Mouse (Mus musculus) heart, embryonic 12.5 days (tissue): ENCODE measurements around the gene Rgs9bp. TPM values are rescaled to one million over a fixed set of nuclear protein-coding genes. Genes with fewer than 3 reads are reported as not detected.
"Not testable (repeated sequence)": the region's sequence is repeated elsewhere in the genome, so short reads cannot be mapped to it uniquely, and the experiment has no call there.

Source experiments
- ATAC-seq: fragments of 200-750 bp; cut with Nextera tagmentation; 2 replicates; pipeline ENCODE4 v1.8.0; 2017; ENCODE audit warnings: moderate TSS enrichment, moderate library complexity; ENCODE audit not compliant: insufficient number of reproducible peaks, low FRiP score
- H3K27ac ChIP-seq: fragments of 300-500 bp; sonication (generic); 2 replicates; pipeline ENCODE4 v1.5.1; 2016; ENCODE audit warnings: mild to moderate bottlenecking, moderate library complexity; ENCODE audit not compliant: poor library complexity, severe bottlenecking
- H3K27me3 ChIP-seq: fragments of 300-500 bp; sonication (generic); replicated peaks from 2 replicates; pipeline ENCODE4 v1.6.1; 2016; ENCODE audit warnings: mild to moderate bottlenecking, moderate library complexity
- H3K36me3 ChIP-seq: fragments of 300-500 bp; sonication (generic); 2 replicates; pipeline ENCODE4 v1.6.1; 2016; ENCODE audit warnings: mild to moderate bottlenecking, moderate library complexity
- H3K4me1 ChIP-seq: fragments of 300-500 bp; sonication (generic); replicated peaks from 2 replicates; pipeline ENCODE4 v1.6.1; 2016; ENCODE audit warnings: mild to moderate bottlenecking
- H3K4me2 ChIP-seq: fragments of 300-500 bp; sonication (generic); 2 replicates; pipeline ENCODE4 v1.6.1; 2016; ENCODE audit warnings: mild to moderate bottlenecking, moderate library complexity
- H3K4me3 ChIP-seq: fragments of 300-500 bp; sonication (generic); 2 replicates; pipeline ENCODE4 v1.5.1; 2016; ENCODE audit warnings: mild to moderate bottlenecking
- H3K9ac ChIP-seq: fragments of 300-500 bp; sonication (generic); 2 replicates; pipeline ENCODE4 v1.6.1; 2016; ENCODE audit warnings: mild to moderate bottlenecking, moderate library complexity
- H3K9me3 ChIP-seq: fragments of 300-500 bp; sonication (generic); replicated peaks from 2 replicates; pipeline ENCODE4 v1.6.1; 2016; ENCODE audit warnings: mild to moderate bottlenecking, moderate library complexity
- WGBS: fragments of 180-500 bp; shearing (Covaris S2); methylation state at CpG from one replicate; pipeline ENCODE4 v1.1.7; 2016; 5-methylcytosine and 5-hydroxymethylcytosine counted together
- polyA plus RNA-seq: library from polyadenylated mRNA; unstranded; fragments of >200 nt; fragmentation: Nextera tagmentation; extraction: Ambion mirVana; gene quantifications from 2 replicates; pipeline ENCODE4 v1.2.1, GENCODE M21; 2016

The Rgs9bp gene
- polyA plus RNA-seq, 1 experiment from 2014 or later: 0.82 TPM

- Histone ChIP-seq H3K4me2 (peak overlapping the region; percentile 100), H3K27me3 (peaks cover 26% of the 10 kb centered on the region), H3K27ac (no peak overlapping the region), H3K9ac (no peak overlapping the region), H3K9me3 (no peaks in the 10 kb centered on the region), H3K4me3 (peak overlapping the region; percentile 88; the same call in 1 of the 2 replicates), H3K4me1 (peaks cover 29% of the 10 kb centered on the region), H3K36me3 (no peaks in the 10 kb centered on the region)
- no peak for ATAC-seq
- 7% methylated on average over 11 of the region's 11 CpGs for WGBS
Measured at GRCm38 (mm10) chr7:35583476-35584025, 1.8 kb downstream of the Rgs9bp start.

GRCm38 (mm10) chr7:35582719-35583118, 2.7 kb downstream of the Rgs9bp start:
- WGBS: 72% methylated on average over 5 of the region's 5 CpGs
- peaks cover 24% of the 10 kb centered on the region for H3K4me1 ChIP-seq
- H3K27me3 ChIP-seq: peaks cover 26% of the 10 kb centered on the region
- ATAC-seq: no peak
- no peak overlapping the region for H3K4me2 ChIP-seq
- H3K9ac ChIP-seq: no peak overlapping the region
- no peak overlapping the region for H3K4me3 ChIP-seq
- no peaks in the 10 kb centered on the region for H3K9me3 ChIP-seq
- no peak overlapping the region for H3K27ac ChIP-seq
- H3K36me3 ChIP-seq: no peaks in the 10 kb centered on the region

- Histone ChIP-seq H3K4me3 (no peak overlapping the region), H3K4me1 (peaks cover 13% of the 10 kb centered on the region), H3K9ac (no peak overlapping the region), H3K27ac (no peak overlapping the region), H3K36me3 (no peaks in the 10 kb centered on the region), H3K9me3 (no peaks in the 10 kb centered on the region), H3K27me3 (peaks cover 25% of the 10 kb centered on the region), H3K4me2 (no peak overlapping the region)
- ATAC-seq: no peak
- 33% methylated on average over 4 of the region's 4 CpGs for WGBS
Measured at GRCm38 (mm10) chr7:35579849-35580248, 5.5 kb downstream of the Rgs9bp start.

GRCm38 (mm10) chr7:35570883-35571282, 14.5 kb downstream of the Rgs9bp start:
- H3K36me3 ChIP-seq, H3K9ac ChIP-seq, H3K4me2 ChIP-seq, H3K9me3 ChIP-seq, H3K4me3 ChIP-seq, ATAC-seq, H3K4me1 ChIP-seq, H3K27me3 ChIP-seq, H3K27ac ChIP-seq: not testable (repeated sequence)
- WGBS: 18% methylated on average over 6 of the region's 6 CpGs

- H3K27ac ChIP-seq, H3K4me3 ChIP-seq, ATAC-seq, H3K9me3 ChIP-seq, H3K27me3 ChIP-seq, H3K36me3 ChIP-seq, H3K4me1 ChIP-seq, H3K9ac ChIP-seq, H3K4me2 ChIP-seq: not testable (repeated sequence)
- 83% methylated on average over 4 of the region's 4 CpGs for WGBS
Measured at GRCm38 (mm10) chr7:35569724-35570123, 15.7 kb downstream of the Rgs9bp start.

- not testable (repeated sequence) for H3K27ac ChIP-seq, ATAC-seq, H3K36me3 ChIP-seq, H3K4me2 ChIP-seq, H3K4me3 ChIP-seq, H3K9me3 ChIP-seq, H3K4me1 ChIP-seq, H3K27me3 ChIP-seq, H3K9ac ChIP-seq
- 79% methylated on average over 13 of the region's 13 CpGs for WGBS
Measured at GRCm38 (mm10) chr7:35565965-35566364, 19.4 kb downstream of the Rgs9bp start.

GRCm38 (mm10) chr7:35564872-35565271, 20.5 kb downstream of the Rgs9bp start:
- H3K27ac ChIP-seq, H3K36me3 ChIP-seq, ATAC-seq, H3K4me3 ChIP-seq, H3K9me3 ChIP-seq, H3K4me1 ChIP-seq, H3K4me2 ChIP-seq, H3K27me3 ChIP-seq, H3K9ac ChIP-seq: not testable (repeated sequence)
- WGBS: 77% methylated on average over 10 of the region's 10 CpGs

GRCm38 (mm10) chr7:35564067-35564865, 21.1 kb downstream of the Rgs9bp start:
- WGBS: 84% methylated on average over 2 of the region's 2 CpGs
- Histone ChIP-seq H3K9me3 (no peaks in the 10 kb centered on the region), H3K4me3 (no peak overlapping the region), H3K4me2 (no peak overlapping the region), H3K27ac (no peak overlapping the region), H3K27me3 (no peaks in the 10 kb centered on the region), H3K4me1 (no peaks in the 10 kb centered on the region), H3K9ac (no peak overlapping the region), H3K36me3 (no peaks in the 10 kb centered on the region)
- ATAC-seq: no peak

- no peak for ATAC-seq
- no peaks in the 10 kb centered on the region for H3K27me3 ChIP-seq
- H3K9me3 ChIP-seq: no peaks in the 10 kb centered on the region
- H3K36me3 ChIP-seq: no peaks in the 10 kb centered on the region
- no peak overlapping the region for H3K4me2 ChIP-seq
- WGBS: 57% methylated on average over 11 of the region's 11 CpGs
- H3K4me3 ChIP-seq: no peak overlapping the region
- H3K4me1 ChIP-seq: 0 out of 2 replicates have a peak, but pooled peaks cover under 1% of the 10 kb centered on the region
- no peak overlapping the region for H3K9ac ChIP-seq
- H3K27ac ChIP-seq: no peak overlapping the region
Measured at GRCm38 (mm10) chr7:35563071-35563470, 22.3 kb downstream of the Rgs9bp start.

GRCm38 (mm10) chr7:35559838-35560237, 25.5 kb downstream of the Rgs9bp start:
- WGBS: 87% methylated on average over 3 of the region's 3 CpGs
- no peak for ATAC-seq
- no peaks in the 10 kb centered on the region for H3K27me3 ChIP-seq

GRCm38 (mm10) chr7:35558681-35559080, 26.7 kb downstream of the Rgs9bp start:
- 44% methylated on average over 2 of the region's 2 CpGs for WGBS
- Histone ChIP-seq H3K9me3 (no peaks in the 10 kb centered on the region), H3K36me3 (no peaks in the 10 kb centered on the region), H3K27me3 (no peaks in the 10 kb centered on the region), H3K4me3 (no peak overlapping the region), H3K4me1 (peaks cover 22% of the 10 kb centered on the region), H3K4me2 (no peak overlapping the region), H3K27ac (no peak overlapping the region), H3K9ac (no peak overlapping the region)
- no peak for ATAC-seq

More at GRCm38 (mm10) chr7:35559838-35560237, 25.5 kb downstream of the Rgs9bp start:
- Histone ChIP-seq H3K9me3 (no peaks in the 10 kb centered on the region), H3K9ac (no peak overlapping the region), H3K4me1 (peaks cover 15% of the 10 kb centered on the region), H3K27ac (no peak overlapping the region), H3K4me2 (no peak overlapping the region), H3K4me3 (no peak overlapping the region), H3K36me3 (no peaks in the 10 kb centered on the region)
